Mouse (Mus musculus) liver (tissue): ENCODE data around the gene Hist1h2bh.
"Not testable (repeated sequence)": the region's sequence is repeated elsewhere in the genome, so short reads cannot be mapped to it uniquely, and the experiment has no call there.

Experiments
- DNase-seq: peaks from one replicate; pipeline ENCODE4 v3.0.0-alpha.2; 2020; ENCODE audit warnings: mixed read lengths

The Hist1h2bh gene

DNA sequence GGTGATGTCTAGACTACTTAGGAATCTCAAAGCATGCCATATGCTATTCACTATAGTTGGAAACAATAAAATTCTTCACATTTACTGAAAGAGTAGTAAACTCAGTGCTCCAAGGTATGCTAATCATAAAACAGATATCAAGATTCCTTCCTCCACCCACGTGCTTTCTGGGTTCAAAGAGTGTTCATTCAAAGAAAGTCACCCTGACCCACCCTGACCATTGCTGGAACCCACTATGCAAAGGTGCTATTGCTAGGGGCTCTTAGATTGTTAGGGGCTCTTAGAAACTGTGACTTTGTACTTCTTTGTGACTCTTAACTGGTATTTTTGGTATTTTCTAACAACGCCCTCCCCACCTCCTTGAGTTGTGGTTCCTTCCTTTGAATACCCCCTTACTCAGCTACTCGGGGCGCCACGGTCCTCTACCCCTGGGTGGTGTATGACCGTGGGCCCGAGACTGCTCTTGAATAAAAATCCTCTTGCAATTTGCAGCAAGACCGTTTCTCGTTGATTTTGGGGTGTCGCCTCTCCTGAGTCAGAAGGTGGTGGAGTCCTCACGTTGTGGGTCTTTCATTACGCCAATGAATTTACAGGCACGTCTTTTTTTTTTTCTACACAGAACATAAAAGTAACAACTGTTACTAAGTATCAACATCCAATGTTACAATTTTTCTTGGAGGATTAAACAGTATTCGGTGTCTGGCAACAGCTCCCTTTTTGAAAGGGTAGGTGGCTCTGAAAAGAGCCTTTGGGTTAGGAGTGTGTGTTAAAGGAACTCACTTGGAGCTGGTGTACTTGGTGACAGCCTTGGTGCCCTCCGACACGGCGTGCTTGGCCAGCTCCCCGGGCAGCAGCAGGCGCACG is 30.1 kb upstream of the Hist1h2bh start:
- peak; percentile 47 for DNase-seq

DNA sequence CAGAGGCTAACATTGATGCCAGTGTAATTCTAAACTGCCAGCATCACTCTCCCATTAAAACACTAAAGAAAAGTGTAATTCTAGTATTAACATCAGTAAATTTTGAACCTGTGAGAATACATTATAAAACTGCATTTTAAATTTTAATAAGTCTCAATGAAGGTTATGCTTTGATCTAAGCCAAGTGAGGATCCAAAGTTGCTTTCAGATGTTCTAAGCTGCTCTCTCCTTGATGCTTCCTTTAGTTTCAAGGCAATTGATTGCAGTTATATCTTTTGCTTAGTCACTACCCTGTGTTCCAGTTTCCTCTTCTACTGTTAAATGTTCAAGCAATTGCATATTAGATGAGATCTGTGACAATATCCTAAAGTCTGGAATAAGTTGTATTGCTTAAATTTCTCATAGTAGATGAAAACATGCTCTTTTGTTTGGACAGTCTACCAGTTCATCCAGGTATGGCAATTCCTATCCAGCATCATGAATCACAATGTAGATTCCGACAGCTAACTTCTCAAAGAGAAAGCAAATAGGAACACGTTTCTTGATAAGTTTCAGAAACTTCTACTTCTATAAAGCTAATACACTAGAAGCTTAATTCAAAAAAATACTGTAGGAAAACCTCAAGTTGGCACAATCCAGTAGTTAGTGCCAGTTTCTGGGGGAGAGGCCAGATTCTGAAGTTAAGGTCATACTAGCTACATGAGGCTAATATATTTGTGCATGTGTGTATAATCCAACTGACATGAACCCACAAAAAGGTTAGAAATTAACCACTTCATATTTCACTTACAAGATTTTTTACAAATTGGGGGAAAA is 29.2 kb upstream of the Hist1h2bh start:
- DNase-seq, result no peak

DNA sequence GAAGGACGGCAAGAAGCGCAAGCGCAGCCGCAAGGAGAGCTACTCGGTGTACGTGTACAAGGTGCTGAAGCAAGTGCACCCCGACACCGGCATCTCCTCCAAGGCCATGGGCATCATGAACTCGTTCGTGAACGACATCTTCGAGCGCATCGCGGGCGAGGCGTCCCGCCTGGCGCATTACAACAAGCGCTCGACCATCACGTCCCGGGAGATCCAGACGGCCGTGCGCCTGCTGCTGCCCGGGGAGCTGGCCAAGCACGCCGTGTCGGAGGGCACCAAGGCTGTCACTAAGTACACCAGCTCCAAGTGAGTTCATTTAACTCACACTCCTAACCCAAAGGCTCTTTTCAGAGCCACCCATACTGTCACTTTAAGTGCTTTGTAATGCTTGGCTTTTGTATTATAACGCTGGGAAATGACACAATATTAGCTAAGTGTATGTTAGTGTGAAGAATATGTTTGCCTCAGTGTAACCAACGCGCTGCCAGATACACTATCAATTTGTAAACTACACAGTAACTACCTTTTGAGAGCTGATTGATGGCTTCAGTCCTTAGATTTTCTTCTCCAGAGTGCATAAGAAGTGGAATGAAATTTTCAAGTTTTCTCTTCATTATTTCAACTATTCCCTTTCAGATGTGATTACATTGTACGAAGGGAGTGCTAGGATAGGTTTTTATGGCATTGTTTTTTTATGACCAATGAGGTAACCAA is 28.5 kb upstream of the Hist1h2bh start:
- peak; percentile 34 for DNase-seq

DNA sequence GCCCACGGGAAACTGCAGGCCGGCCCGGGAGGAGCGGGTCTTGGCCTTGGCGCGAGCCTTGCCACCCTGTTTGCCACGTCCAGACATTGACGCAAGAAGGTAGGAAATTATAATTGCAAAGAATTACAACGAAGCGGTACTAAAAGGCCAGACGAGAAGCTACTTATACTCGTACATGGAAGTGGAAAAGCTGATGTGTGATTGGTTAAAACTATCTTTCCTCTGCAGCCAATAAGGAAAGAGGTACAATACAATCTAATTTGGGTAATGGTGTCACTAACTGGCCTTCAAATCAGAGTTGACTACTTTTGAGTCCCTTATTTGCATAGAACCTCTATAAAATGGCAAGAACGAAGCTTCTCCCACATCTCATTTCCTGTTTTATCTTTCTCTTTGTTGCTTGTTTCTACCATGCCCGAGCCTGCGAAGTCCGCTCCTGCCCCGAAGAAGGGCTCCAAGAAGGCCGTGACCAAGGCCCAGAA is 27.9 kb upstream of the Hist1h2bh start, which contains the start of the genes Hist1h2ae and Hist1h2bg:
Gene Hist1h2ae (minus strand): TSS at position 199 of the 482 bp plus-strand sequence.
Gene Hist1h2bg (plus strand): TSS at position 375 of the 482 bp plus-strand sequence.
- peak; percentile 88 for DNase-seq

DNA sequence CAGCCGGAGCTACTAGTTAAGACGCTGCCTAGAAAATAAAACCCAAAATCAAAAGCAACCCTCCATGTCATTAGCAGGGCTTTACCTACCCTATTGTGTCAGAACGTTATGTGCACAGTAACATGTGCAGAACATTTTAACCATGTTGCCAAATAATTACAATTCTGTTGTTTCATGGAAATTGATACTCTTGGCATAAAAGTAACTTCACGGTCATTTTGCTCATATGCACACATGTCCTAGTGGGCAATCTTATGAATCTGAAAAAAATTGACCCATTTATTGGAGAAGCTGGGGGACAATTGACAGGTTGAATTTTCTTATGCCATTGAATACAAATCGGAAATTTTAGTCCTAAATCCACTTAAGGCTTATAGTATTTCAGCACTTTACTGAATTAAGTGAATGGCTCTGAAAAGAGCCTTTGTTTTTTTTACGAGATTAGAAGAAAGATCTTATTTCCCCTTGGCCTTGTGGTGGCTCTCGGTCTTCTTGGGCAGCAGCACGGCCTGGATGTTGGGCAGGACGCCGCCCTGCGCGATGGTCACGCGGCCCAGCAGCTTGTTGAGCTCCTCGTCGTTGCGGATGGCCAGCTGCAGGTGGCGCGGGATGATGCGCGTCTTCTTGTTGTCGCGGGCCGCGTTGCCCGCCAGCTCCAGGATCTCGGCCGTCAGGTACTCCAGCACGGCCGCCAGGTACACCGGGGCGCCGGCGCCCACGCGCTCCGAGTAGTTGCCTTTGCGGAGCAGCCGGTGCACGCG is 27.2 kb upstream of the Hist1h2bh start:
- DNase-seq, result not testable (repeated sequence)

DNA sequence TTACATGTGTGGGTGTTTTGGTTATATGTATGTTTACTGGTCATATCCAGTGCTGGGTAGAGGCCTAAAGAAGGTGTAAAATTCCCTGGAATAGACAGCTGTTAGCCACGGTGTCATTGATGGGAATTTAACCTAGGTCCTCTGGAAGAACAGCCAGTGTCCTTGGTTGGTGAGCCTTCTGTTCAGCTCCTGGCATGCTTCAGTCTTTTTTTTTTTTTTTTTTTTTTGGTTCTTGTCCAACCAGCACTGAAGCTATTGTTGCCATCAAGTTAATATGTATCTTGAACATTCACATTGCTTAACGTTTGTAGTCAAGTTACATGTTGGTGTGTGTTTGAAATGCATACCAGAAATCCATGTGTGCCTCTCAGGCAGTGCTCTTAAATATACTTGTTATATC is 21.3 kb upstream of the Hist1h2bh start:
- DNase-seq, result no peak

DNA sequence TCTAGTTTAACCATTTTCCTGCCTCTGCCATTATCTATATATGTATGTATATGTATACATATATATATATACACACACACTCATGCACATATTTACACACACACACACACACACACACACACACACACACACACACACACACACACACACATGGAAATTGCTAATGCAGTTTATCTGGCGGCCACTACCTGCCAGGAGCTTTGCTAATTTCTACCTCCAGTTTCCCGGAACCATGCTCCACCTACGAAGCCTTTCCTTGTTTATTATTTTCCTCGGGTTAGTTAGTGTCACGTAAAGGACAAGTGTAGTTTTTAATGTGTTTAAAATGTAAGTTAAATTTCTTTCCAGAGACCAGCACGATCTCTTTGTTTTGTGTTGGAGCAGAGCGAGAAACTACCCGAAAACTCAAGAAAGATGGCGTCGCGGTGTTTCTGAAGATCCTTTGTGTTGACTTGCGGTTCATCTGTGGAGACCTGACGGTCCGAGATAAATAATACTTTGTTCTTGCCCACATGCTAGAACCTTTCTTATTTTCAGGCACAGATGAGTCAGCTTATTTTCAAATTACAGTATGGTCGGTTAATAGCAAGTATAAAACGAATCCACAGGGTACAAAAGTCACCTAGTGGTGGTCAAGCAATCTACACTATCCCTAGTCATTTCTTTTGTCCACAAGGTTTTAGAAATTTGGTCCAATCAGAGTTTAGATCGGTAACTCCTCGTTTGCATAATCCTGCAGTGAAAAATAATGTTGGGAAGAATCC is 19.7 kb upstream of the Hist1h2bh start:
- DNase-seq, result peak; percentile 43

DNA sequence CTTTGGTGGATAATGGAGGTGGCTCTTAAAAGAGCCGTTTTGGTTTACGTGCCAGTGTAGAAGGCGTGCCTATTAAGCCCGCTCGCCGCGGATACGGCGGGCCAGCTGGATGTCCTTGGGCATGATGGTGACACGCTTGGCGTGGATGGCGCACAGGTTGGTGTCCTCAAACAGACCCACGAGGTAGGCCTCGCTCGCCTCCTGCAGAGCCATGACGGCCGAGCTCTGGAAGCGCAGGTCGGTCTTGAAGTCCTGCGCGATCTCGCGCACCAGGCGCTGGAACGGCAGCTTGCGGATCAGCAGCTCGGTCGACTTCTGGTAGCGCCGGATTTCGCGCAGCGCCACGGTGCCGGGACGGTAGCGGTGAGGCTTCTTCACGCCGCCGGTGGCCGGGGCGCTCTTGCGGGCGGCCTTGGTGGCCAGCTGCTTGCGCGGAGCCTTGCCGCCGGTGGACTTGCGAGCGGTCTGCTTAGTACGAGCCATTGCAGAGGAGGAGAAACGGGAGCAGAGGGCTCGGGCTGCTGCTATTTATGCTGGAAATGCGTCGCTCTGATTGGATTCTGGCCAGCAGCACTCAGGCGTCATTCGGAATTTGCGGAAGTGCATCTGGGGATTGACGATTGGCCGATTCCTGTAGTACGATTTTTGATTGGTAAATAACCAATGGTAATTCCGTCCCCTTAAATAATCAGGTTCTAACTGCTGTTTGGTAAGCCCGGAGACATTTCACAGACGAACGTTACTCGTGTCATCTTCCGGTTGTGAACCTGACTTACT is 18.9 kb upstream of the Hist1h2bh start, which contains the start of gene Hist1h3e:
Gene Hist1h3e (minus strand): TSS at position 487 of the 777 bp plus-strand sequence.
- peak; percentile 93 for DNase-seq

DNA sequence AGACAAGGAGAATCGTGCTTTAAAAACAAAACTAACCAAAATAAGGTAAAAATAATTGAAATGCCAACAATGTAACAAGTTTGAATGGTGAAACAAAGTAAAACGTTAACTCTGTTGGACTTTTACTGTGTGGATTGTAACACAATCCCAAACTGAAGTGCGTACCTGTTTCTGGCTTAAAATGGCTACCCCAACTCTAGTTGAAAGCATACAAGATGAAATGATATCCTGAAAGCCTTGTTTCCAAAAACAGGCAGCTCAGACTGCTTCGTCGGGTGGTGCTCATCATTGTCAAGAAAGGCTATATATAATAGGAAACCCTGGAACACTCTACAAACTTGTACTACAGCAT is 18.3 kb upstream of the Hist1h2bh start:
- DNase-seq, result not testable (repeated sequence)

DNA sequence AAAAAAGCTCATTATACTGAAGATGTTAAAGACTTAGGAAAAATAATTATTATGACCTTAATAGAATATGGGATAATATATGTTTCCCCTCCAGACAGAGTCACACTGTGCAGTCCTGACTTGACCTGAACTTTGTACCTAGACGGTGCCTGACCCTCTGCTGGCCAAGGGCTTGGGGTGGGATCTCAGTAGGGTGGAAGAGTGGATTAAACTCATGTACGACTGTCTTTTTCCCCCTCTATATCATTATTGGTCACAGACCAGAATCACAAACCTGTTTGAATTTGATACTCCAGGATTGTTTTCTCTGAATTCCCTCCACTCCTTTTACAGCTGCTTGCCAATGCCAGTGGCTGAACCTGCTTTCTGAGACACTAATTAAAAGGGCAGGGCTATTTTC is 17.5 kb upstream of the Hist1h2bh start:
- DNase-seq, result not testable (repeated sequence)

DNA sequence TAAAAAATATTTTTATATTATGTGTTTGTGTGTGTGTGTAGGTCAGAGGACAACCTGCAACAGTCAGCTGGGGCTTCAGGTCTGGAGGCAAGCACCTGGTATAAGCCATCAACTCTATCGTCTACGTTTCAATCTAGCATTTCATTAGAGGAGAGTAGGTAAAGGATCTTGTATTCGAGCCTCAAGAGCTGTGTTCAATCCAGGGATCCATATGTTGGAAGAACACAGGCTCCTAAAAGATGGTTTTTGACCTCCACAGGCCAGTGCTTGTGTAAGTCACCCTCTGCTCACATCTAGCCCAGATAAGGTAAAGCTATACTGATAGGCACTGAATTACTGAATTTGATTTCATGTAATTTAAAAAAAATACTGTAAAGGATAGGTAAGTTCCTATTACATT is 13.7 kb upstream of the Hist1h2bh start:
- no peak for DNase-seq

DNA sequence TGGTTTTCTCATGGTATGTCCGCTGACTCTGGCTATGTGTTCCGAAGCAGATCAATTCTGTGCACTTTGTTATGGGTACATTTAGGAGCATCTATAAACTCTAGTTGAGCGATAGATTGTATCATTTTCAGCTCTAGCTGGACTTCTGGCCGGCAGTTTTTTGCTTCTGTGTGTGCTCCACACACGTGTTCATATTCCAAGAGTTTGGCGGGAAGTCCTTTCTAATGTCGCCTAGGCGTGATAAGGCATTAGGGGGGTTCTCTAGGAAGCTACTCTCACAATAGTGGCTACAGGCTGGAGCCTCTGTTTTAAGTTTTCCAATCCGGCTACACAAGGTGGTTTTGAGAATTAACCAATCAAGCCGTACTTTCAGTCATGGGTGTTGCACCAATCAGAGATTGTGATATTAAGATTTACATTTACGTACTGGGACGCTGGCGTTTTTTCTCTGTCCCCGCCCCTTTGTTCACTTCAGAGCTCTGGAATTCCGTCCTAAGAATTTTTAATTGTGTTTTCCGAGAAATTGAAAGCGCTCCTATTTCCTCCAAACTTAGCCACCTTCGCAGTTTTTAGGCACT is 12.7 kb upstream of the Hist1h2bh start:
- DNase-seq, result peak; percentile 79

DNA sequence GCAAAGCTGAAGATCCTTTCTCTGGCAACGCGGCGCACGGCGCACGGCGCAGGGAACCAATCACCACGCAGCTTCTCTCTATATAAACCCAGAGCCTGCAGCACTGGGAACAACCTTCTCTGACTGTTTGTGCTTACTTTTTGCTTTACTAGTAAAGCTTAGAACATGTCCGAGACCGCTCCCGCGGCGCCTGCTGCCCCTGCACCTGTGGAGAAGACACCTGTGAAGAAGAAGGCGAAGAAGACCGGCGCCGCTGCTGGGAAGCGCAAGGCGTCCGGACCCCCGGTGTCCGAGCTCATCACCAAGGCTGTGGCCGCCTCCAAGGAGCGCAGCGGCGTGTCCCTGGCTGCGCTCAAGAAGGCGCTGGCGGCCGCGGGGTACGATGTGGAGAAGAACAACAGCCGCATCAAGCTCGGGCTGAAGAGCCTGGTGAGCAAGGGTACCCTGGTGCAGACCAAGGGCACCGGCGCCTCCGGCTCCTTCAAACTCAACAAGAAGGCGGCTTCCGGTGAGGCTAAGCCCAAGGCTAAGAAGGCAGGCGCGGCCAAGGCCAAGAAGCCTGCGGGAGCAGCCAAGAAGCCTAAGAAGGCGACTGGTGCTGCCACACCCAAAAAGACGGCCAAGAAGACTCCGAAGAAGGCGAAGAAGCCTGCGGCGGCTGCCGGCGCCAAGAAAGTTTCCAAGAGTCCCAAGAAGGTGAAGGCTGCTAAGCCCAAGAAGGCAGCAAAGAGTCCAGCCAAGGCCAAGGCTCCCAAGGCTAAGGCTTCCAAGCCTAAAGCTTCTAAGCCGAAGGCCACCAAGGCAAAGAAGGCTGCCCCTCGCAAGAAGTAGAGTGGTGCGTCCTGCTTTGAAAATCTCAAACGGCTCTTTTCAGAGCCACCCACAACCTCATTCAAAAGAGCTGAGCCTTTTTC is 12.0 kb upstream of the Hist1h2bh start:
- peak; percentile 95 for DNase-seq

DNA sequence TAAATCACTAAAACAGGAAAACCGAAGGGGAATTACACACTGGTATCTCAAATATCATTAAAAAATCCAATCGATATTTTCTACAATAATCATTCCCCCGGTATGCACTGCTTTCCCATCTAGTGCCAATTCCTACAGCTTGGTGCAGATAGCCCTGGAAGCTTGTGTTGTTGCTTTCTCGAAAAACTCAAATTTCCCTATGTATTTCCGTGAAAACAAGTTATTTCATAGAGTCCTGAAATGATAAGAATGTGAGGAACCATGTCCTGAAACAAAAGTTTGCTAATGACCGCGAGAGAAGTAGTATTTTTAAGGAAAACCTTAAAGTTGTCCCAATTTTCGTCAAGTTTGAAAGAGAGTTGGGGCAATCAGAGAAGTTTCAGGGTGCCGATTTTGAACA is 11.2 kb upstream of the Hist1h2bh start:
- no peak for DNase-seq

DNA sequence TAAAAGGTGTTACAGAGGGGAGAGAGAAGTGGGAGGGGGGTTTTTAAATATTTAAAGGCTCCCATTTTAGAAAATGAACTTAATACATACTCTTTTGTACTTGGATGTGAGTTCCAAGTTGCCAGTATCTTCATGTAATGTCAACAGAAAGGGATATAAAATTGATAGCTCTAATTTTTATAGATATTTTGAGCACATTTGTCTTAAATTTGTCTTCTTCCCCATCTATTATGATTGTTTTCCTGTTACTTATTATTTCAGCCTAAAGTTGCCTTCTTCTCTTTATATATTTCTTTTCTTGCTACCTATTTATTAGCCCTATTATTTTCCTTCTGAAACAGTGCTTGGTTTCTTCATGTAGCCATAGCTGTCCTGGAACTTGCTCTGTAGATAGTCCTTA is 9.8 kb upstream of the Hist1h2bh start, which contains the start of gene Hist1h1d:
Gene Hist1h1d (plus strand): TSS at position 301 of the 400 bp plus-strand sequence.
- no peak for DNase-seq

DNA sequence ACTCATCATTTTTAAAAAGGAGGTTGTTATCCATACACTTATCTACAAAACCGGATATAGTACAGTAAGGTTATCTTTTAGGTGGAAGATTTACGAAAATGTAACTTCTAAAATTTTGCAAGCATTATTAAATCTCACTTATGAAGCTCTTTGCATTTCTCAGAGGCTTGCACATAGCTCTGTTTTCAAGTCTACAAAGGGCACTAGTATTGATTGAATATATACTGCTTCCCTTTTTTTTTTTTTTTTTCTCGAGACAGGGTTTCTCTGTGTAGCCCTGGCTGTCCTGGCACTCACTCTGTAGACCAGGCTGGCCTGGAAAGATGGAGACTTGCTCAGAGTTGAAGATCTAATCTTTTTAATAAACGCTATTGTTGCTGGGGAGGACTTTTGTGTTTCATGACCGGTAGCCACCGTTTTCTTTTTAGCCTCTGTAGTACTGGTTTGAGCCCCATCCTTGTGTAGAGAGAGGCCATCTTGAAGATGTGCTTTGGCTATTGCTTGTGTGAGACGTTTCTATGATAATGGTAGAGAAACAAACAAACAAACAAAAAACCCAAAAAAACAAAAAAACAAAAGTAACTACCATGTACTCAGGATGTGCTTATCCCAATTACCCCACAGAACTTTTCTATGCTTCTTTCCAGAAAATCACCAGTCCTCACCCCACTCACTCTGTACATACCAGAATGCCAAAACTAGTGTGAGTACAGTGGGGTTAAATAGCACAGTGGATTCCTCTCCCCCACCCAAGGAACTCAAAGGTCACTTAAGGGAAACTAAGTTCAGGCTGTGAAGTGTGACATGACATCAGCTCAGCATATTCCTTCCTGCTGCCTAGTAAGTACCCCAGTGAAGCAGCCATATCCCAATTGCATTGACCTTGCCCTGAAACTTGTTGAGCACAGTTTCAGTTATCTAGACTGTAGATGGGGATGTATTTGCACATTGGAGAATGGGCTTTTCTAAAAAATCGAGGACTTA is 9.0 kb upstream of the Hist1h2bh start:
- no peak for DNase-seq

DNA sequence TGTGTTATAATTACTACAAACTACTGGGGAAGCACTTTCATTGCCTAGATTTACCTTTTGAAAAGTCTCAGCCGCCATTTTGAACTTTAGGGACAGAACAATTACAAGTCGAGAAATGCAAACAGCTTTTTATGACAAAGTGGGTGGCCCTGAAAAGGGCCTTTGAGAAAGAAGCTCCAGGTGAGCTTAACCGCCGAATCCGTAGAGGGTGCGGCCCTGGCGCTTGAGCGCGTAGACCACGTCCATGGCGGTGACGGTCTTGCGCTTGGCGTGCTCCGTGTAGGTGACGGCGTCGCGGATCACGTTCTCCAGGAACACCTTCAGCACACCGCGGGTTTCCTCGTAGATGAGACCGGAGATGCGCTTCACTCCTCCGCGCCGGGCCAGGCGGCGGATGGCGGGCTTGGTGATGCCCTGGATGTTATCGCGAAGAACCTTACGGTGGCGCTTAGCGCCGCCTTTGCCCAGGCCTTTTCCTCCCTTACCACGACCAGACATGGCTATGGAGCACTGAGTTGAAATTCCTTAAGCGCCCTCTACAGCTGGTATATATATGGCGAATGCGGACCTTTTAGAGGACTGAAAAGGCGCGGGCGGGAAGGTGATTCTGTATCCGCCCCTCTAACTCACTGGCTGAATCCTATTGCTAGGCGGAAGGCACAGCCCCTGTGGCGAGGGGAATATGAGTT is 8.1 kb upstream of the Hist1h2bh start, which contains the start of gene Hist1h4f:
Gene Hist1h4f (minus strand): TSS at position 503 of the 689 bp plus-strand sequence.
- peak; percentile 92 for DNase-seq
